Mouse (Mus musculus) megakaryocyte progenitor cell, adult 5-6 weeks (primary cell): ENCODE results near the gene Nuak2. TPM values are rescaled to one million over a fixed set of nuclear protein-coding genes. Genes with fewer than 3 reads are reported as not detected.

Experiments
- ATAC-seq: replicated peaks from 2 replicates; pipeline ENCODE4 v1.8.0; 2016; ENCODE audit warnings: mild to moderate bottlenecking, moderate TSS enrichment, inconsistent platforms; ENCODE audit not compliant: poor library complexity
- total RNA-seq, 2 experiments: library from RNA; stranded (forward) in 1 of 2; stranded (reverse) in 1 of 2; fragments of 157-497, 149-512 nt in 1 of 2; fragments of 200-1000 nt in 1 of 2; gene quantifications; 2 replicates each; pipeline versions ENCODE4 v1.2.3 to v1.2.4; 2015 to 2017

Gene Nuak2
- total RNA-seq, 2 experiments from 2014 or later, result 20.2 to 26.1 TPM

DNA sequence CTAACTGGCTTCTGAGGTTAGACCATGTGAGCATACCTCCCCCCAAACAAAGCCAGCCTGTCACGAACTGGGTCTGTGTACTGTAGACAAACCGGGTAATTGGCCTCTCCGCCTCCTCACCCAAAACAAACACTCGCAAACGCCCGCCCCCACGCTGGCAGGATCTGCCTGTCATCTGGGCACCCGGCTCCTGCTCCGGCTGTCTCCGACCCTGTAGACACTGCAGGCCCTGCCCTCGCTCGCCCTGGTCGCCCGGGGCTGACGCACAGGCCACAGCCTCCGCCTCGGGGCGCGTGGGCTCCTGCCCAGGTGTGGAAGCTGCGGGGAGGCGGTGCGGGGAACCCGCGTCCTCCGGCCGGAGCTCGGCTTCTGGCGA, 17.5 kb upstream of the Nuak2 start, which contains the start of gene Klhdc8a:
Gene Klhdc8a, plus strand, starts transcription at position 202 of the 376 bp plus-strand sequence.
- peak; percentile 40 for ATAC-seq

DNA sequence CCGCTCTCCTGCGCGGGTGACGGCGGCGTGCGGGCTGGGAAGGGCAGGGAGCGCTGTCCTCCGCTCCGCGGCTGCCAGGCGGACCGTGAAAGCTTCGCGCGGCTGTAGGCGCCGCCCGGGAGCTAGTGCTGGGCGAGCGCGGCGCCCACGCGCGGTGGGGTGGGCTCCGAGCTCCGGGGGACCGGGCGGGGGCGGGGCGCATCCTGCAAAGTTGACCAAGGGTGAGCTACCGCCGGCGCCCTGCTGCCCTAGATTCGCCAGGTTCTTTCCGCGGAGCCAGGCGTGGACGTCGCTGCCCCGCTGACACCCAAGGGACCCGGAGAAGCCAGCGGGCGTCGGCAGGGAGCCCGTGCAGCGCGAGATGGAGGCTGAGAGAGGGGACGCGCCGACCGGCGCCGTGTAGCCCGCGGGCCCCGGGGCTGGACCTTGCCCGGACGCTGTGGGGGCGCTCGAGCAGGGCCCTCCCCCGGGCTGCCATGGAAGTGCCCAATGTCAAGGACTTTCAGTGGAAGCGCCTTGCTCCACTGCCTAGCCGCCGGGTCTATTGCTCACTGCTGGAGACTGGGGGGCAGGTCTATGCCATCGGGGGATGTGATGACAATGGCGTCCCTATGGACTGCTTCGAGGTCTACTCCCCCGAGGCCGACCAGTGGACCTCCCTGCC, 17.0 kb upstream of the Nuak2 start:
- ATAC-seq, result peak; percentile 33

DNA sequence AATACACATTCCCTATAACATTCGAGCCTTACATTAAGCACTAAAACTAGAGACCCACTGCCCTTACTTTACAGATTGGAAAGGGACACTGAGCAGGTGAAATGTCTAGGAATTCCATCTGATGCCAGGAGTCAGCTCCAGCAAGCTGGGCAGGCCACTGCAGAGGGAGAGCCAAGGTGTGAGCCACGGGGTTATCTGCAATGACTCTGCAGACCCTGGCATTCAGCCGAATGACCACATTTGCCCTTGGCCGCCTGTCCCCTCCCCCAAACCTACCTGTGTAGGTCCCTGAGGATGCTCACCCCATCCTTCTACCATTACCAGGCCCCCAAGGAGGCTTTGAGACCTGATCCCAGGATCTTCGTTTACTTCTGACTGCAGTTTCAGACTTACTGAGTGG, 16.2 kb upstream of the Nuak2 start:
- no peak for ATAC-seq

DNA sequence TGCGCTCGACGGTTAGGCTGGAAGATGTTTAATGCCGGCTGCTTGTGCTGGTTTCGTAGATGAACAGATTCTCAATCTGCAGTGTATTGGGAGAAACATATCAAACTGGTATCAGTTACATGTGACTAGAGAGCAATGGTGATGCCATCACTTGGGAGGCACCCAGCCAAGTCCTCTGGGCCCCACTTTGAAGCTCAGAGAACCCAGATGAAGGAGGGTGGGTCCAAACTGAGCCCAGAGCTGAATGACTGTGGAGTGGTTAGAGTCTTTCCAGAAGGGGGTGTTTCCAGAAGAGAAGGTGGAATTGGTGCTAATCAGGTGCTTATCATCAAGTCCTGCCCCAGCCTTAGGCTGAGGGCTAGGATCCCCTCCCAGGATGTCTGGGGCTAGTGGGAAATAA, 14.7 kb upstream of the Nuak2 start:
- no peak for ATAC-seq

DNA sequence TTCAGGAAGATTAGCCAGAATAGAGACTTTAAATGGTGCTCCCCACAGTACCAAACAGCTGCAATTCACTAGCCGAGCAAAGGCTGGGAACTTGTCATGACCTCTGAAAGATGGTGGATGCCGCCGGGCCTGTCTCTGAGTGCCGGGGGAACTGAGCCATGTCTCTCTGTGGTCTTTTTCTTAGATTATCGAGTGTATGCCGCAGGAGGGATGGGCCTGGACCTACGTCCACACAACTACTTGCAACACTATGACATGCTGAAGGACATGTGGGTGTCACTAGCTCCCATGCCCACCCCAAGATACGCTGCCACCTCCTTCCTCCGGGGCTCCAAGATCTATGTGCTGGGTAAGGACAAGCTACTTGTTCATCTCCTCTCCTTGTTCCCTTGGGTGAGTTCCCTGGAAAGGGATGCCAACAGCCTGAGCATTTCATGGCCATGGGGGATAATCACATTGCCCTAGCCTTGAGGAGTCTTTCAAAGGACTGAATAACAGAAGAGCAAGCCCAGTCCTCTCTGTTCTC, 13.5 kb upstream of the Nuak2 start:
- ATAC-seq, result no peak

DNA sequence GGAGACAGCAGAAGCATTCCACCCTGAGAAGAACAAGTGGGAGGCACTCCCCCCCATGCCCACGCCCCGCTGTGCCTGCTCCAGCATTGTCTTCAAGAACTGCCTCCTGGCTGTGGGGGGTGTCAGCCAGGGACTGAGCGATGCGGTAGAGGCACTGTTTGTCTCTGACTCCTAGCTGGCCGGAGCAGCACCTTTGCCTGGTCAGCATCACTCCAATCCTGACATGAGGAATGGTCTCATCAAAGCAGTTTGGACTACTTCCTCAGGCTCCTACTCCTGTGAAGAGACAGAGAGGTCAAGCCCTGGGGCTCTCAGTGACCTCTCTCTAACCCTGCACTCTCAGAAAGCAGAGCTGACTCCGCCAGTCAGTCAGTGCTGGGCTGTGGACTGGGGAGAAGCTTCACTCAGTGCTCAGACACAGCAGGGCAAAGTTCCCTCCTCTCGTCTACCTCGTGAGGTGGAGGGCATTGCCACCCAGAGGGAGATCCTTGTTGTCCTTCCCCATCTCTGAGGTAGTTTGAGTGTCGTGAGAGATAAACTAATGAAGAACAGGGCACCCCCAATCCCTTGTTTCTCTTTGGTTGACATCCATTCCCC, 11.2 kb upstream of the Nuak2 start:
- ATAC-seq, result no peak

DNA sequence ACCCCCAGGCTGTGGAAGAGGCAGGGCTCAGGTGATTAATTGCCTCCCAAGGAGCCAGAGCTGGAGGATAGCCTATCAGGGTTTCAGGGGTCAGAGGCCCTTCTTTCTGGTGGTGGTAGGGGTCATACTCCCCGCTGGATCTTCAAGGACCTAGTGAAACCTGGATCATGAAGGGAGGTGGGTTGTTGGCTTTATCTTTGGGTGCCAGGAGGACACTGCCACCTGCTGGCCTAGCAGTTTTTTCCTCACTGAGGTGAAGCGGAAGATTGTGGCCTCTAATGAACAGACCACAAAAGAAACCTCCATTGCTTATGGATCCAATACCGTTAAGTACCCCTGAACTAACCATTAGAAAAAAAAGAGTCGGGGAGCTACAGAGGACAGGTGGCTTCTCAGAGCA, 9.8 kb upstream of the Nuak2 start:
- ATAC-seq, result peak; percentile 71

DNA sequence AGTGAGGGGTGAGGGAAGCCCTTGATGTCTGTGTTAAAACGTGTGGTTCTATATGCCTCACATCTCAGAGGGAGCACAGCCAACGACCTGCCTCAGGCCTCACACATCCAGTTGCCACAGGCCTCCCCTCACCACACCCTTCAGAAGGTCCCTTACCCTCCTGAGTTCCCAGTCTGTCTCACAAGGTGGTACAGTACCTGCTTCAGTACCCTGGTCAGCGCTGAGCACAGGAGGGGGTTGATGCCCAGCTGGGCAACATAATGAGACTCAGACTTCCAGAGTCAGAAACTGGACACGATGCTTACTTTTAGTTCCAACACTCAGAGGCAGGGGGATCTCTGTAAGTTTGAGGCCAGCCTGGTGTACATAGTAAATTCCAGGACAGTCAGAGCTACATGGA, 9.1 kb upstream of the Nuak2 start:
- 0 out of 2 replicates have a peak, but pooled peaks have one; percentile 22 for ATAC-seq

DNA sequence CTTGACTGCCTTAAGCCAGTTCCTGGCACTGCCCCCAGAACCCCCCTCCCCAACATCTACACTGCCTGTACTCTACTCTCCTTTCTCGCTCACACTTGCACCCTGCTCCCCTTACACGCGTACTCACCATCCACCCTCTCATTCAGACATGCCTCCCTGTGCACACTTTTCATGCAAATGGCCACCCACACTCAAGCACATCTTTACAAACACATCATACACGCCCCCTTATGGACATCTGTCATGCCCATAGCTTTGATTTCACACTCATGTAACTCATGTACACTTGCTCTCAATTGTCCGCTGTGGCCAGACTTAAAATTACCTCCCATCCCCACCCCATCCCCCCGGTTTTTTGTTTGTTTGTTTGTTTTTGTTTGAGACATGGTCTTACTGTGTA, 8.0 kb upstream of the Nuak2 start:
- ATAC-seq, result no peak

DNA sequence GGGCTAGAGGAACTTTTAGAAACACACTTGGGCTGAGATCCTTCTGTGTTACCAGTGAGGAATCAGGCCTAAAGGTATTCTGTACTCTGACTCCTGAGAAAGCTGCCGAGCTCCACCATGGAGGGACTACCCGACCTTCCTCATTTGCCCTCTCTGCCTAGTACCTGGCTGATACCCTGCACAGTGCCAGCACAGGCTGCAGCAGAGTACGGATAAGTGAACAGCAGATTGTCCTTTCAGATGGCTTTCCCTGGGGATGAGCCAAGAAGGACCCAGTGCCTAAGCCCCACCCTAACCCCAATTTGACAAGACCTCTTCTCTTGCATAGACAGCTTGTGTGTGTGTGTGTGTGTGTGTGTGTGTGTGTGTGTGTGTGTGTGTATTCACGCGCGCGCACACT, 7.3 kb upstream of the Nuak2 start:
- no peak for ATAC-seq

DNA sequence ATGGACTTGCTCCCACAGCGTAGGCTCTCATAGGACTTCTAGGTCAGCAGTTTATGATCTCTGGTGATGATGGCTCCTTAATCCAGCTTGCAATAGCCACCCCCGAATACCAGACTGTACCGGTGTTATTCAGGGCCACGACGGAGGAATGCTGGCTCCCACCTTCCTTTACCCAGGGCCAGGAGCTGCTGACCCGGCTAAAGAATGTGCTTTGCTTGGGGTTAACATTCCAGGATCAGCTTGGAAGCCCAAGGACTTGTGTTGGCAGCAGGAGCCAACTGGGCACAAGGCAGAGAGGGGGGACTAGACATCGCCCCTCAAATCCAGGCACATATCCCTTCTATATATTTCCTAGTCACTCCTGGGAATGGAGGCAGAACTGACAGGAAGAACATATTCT, 5.2 kb upstream of the Nuak2 start:
- no peak for ATAC-seq

DNA sequence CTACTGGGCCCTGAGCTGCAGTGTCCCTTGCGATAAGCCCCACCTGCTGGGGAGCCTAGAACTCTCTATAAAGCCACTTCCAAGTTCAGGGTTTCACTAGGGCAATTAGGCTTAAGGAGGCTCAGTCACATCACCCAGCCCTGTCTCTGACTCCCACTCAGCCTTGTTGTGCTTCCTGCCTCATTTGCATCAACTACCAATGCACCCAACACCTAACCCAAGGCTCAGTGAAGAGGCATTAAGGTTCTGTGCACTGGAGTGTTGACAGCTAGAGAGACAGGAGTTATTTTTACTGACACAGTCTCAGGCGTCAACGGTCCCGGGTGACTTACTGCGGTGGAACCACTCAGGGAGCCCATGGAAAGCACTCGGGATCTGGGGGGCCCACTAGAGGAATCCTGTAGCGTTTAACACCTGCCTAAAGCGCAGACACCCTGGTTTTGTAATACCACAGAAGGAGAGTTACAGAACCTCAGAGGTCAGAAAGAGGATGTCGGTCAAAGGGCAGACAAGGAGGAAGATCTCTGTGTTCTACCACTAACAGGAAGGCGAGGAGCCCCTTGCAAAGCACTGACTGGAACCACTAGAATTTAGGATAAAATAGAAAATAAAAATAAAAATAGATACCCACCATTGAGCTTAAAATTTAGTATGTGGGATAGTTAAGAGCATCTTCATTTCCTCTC, 4.6 kb upstream of the Nuak2 start:
- ATAC-seq, result peak; percentile 15; the same call in 1 of the 2 replicates

DNA sequence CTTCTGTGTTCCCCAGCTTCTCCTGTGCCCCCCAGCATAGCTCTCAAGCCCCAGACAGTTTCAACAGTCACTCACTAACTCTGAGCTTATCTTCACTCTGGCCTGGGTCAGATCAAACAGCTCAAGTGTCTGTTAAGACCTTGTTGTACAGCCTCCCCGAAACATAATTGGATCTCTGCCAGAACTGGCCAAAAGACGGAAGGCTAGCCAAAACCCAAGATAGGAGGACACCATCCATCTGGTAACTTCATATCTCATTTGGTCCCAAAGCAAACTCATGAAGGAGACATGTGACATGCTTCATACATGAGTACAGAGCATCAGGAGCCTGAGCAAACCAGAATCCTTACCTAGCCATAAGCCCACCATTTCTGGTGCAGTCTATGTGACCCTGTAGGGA, 3.9 kb upstream of the Nuak2 start:
- peak; percentile 20 for ATAC-seq

DNA sequence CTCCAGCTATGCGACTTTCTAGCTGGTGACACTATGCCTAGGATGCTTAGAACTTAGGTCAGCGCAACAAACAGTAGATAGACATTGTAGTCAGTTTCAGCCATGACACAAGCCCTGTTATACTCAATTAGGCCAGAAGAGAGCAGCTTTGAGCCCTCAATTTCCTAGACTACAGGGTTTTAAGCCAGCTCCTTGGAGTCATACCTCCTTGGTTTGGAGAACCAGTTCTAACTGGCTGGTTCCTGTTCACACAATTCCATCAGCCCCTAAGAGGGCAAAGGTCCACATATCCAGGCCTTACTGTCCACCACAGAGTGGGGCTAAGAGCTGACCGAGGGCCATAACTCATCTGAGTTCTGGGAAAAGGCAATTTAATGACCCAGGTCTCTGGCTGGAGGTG, 3.2 kb upstream of the Nuak2 start:
- peak; percentile 57 for ATAC-seq

DNA sequence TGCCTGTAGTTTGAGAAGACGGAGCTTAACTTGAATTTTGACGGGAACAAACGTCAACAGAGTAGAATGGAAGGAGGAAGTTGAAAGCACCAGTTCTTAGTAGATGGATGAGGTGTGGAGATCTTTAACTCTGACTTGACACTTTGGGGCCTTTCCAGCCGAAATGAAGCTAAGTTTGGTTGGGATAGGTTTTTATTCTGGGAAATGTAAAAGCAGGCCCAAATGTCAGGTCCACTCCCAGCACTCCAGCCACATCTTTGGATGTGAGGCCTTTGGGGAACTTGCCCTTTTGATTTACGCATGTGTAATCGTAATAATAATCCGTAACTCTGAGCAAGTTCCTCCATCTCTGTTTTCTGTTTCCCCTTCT, 684 bp downstream of the Nuak2 start:
- no peak for ATAC-seq

DNA sequence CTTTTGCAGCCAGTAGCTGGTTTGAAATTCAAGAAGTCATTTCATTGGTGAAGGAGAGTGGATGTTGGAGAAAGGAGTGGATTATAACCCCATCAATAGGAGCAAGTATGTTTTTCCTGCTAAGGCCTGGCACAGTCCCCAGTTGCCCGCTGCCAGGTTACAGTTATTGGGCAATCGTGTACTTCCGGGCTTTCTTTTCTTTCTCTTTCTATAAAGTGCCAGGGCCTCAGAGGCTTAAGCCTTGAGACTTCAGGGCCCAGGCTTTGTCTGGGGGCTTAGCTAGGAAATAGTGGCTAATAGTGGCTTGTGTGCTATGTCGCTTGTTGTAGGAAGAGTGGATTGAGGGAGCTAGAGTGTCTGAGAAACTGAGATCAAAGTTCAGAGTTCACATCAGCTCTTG, 1.5 kb downstream of the Nuak2 start:
- no peak for ATAC-seq

DNA sequence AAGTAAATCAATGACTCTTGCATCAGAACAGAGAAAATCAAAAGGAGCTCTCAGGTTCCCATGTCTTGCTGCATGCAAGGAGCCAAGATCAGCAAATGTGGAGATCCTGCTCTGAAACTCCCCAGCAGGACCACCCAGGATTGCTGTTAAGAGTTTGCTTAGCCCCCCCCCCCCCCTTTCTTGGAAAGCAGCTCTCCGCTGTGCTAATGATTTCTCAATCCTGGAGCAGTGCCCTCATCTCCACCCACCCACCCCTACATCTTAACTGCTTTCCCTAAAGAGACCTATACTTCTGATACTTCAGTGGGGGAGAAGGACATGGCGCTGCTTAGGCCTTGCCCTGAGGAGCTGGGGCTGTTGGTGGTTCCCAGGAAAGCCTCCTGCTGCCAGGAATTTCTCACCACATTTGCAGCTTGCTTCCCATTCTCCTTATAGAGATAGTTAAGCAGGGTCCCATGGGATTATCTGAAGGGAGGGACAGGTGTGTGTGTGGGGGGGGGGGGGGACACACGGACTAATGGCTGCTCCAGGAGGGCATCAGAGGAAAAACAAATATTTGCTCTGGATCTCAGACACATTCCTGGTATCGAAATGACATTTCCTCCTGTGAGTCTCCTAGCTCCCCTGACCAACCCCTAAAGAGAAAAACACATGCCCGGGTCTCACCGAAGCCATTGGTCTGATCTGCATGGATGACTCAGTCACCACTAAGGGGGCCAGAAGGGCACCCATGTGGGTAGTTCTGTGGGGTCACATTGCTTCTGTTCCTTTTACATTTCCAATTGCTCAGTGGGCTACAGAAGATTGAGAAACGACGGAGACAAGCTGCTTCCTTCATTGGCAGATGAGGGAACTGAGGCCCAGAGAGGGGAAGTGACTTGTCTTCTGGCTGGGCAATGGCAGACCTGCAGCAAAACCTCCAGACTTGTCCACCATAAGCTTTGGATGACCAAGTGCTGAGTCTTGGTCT, 2.3 kb downstream of the Nuak2 start:
- ATAC-seq, result peak; percentile 47

DNA sequence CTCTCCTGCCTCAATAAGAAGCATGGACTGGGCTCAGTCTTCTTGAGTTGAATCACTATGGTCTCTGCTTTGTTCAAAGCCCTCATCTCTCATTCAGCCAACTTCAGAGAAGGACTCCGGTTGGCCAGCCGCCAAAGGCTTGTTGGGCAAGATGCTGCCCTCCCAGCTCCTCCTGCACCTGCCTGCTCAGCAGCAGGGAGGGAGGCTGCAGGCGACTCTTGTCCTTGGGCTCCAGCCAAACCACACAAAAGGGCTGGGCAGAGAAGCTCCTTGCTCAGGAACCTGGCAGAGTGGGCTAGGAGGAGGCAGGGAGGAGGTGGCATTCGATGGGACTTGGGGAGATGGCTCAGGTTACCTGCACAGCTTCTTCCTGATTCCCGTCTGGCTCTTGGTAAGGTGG, 3.3 kb downstream of the Nuak2 start:
- peak; percentile 59 for ATAC-seq

DNA sequence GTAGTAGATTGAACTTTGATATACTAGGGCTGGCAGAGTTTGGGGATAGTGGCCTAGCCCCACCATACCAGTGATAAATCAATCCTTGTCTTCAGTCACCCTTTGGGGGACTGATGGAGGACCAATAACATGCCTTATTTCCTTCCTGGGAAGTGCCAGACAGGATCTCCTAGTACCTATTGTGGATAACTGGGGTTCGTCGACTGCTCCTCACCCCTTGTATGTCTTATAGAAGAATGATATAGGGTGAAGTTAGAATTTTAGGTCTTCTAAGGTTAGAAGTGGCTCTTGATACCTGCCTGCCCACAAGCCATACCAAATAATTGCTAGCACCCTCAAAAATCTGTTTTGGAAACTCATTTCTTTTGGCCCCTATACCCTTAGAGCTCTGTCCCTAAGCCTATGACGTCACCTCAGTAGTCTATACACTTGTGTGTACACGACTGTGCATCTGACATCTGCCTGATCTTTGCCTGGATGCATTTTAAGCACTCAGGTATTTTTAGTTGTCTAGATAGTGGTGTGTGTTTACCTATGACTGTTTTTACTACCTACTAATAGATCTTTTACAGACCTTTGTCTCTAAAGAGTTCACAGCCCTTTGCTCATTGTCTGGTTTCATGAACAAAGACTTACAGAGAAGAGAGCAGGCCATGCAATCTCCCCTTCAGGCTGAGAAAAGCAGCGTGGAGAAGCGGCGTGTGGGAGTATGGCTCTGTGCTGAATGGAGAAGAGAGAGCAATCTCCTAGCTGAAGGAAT, 6.1 kb downstream of the Nuak2 start:
- ATAC-seq, result no peak
